Mouse (Mus musculus) cerebellum, adult 8-10 months (tissue): ENCODE measurements around the gene Minpp1.
"Not testable (repeated sequence)": the region's sequence is repeated elsewhere in the genome, so short reads cannot be mapped to it uniquely, and the experiment has no call there.

Source experiments
- DNase-seq: peaks from one replicate; pipeline ENCODE4 v3.0.0; 2022

The Minpp1 gene

DNA sequence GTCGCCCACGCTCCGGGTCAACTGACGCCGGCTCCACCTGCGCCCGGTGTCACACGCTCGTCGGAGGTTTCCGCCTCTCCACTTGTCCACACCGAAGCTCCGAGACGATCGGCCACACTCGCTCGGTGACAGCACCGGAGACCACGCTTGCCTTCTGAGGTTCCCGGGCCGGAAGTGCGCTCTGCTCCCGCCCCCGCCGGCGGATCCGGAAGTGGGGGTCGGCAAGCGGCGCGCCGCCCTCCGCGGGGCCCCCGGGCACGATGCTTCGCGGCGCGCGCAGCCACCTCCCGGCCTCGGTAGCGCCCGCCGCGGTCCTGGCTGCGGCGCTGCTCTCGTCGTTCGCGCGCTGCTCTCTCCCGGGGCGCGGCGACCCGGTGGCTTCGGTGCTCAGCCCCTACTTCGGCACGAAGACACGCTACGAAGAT, at the start of gene Minpp1:
Gene Minpp1, plus strand, starts transcription at position 89 of the 425 bp plus-strand sequence.
- peak; percentile 80 for DNase-seq

DNA sequence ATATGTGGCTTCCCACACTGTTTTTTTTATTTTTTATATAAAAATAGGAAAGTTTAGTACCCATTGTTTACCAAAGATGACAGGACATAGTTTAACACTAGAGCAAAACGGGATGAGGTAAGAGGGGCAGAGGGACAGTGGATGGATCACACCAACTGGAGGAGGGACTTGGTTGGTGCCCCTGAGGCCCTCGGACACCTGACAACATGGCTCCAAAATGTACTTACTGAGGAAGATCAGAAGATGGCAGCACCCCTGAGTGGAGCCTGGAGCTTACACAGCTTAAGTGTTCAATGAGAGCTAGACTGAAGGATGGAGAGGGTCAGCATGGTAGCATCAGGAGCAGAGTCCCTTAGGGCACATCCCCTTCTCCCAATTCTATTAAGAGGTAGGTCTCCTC, 46.2 kb upstream of the Minpp1 start:
- no peak for DNase-seq

DNA sequence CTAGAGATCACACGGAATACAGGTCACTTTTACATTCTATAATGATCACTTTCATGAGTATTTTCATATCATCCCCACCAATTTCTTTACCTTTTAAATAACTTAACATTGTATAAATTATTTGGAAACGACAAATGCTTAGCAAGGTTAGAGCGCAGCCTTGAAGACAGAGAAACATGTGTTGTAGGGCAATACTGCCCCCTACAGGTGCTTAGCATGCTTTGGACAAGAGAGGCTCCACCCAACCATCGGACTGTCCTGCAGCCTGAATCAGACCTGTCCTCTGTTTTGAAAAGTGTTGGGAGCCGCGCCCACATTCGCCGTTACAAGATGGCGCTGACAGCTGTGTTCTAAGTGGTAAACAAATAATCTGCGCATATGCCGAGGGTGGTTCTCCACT, 44.0 kb upstream of the Minpp1 start:
- peak; percentile 23 for DNase-seq

DNA sequence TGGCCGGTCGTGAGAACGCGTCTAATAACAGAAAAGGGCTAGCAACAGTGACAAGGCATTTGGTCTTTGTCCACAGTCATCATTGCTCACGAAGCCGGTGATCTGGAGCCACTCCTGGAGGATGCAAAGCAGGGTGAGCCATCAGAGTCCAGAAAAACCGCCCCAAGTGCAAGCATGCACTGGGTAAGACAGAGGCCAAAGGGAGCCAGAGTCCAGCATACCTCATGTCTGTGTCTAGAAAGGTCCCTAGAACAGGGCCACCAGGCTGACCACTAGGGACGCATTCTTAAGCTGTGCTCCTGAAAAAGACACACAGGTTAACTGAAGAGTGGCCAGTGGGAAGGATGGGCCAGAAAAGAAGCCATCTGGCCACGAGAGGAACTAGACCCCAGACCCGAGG, 36.6 kb upstream of the Minpp1 start:
- no peak for DNase-seq

DNA sequence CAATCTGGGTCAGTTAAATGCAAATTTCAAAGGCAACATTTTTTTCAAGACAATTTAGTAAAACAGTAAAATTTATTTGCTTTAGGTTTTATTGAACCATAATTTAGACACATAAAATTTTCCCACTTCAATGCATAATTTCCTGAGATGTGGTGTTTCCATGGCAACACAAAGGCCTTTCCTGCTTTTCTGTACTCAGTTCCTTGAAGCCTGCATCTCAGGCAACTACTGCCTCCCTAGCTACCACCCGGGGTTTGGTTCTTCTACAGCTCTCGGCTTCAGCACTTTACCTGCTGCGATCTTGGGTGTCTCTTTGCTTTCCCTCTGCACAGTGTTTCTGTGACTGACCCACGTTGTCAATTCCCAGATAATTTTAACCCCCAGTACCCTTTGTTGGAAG, 33.3 kb upstream of the Minpp1 start:
- no peak for DNase-seq

DNA sequence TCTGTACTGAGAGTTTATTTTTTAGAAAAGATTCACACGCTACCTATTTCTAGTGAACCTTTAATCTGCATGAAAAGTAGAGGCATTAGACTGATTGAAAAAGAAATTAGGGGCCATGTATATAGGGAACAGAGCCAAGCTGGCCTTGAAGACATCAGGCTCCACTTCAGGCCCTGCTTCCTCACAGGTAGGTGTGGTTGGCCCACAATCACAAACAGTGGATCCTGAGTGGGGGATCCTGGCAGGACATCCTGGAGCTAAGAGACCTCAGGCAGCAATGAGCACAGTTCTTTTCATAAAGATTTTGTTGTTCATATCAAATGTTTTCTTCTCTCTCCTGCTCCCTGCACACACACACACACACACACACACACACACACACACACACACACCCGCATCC, 28.8 kb upstream of the Minpp1 start:
- DNase-seq, result no peak

DNA sequence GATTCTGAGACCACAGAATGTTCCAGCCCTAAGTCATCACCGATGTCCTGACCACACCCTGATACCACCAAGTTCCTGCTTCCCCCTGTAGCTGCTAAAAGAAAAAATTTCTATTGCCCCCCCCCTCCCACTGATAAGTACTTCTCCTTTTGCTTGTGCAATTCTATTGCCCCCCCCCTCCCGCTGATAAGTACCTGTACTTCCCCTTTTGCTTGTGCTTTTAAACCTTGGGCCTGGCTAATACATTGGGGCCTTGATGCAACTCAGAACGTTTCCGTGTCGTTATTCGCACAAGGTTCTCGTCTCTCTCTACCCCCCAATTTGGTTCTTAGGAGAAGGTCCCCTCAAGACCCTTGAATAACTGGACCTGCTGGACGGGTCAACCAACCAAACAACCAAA, 27.9 kb upstream of the Minpp1 start:
- DNase-seq, result not testable (repeated sequence)

DNA sequence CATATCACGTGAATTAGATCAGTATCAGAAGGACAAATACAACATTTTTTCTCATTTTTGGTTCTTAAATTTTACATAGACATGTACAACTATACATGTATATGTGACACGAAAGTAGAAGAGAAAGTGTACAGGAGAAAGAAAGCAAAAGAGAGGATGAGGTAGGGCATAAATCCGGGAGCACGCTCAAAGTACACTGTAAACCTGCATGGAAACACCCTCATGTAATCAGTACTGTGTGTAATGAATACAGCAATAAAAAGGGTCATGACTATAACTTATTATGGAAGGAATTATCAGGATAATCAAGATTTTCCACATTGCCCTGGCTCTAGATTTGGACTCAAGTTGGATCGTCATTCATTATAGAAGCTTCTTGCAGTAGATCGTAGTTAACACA, 22.5 kb upstream of the Minpp1 start:
- DNase-seq, result no peak

DNA sequence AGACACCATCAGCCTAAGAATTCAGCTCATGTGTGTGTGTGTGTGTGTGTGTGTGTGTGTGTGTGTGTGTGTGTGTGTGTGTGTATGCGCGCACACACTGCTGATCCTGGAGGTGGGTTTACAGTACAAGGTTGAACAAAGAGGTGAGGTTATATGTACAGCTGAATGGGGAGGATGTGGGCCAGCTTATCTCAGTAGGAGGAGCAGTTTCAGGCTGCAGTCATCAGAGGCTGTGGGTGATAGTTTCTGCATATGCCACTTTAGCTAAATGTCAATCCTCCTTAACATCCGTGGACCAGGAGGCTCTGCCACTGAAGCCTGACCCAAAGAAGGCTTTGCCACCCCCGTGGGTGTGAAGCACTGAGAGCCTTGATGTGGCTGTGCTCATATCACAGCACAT, 20.3 kb upstream of the Minpp1 start:
- DNase-seq, result no peak

DNA sequence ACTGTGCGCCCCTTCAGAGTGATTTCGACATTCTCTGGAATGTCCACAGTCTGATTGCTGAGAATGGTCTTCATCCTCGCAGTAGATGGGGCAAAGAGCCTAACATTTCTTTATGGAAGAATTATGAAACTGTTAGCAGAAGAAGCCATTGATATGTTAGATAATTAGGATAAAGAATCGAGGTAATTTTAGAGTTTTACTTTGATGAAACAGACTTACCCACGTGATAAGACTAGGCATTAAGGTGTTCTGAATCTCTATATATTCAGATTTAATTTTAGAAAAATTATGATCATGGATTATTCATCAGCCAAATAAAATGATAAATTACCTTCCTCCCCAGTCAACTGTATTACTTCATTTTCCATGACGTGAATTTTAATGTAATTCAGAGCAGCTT, 19.1 kb upstream of the Minpp1 start, which contains the start of gene Rpl9-ps6:
Gene Rpl9-ps6, minus strand, starts transcription at position 101 of the 400 bp plus-strand sequence.
- no peak for DNase-seq

DNA sequence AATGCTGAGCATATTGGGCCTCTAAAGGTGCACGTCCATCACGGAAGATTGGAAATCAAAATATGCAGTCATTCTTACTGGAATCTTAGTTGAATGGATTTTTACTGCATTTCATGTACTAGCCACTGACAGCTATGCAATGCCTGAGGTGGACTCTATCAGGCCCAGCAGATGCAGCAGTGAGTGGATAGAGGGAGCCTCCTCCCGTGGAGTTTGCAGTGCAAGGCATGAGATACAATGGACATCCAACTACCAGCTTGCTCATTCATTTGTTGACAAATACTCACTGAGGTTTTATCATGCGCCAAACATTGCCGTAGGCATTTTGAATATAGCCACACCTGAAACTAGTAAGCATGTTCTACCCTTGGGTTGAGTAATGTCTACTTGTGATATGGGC, 18.2 kb upstream of the Minpp1 start:
- no peak for DNase-seq

DNA sequence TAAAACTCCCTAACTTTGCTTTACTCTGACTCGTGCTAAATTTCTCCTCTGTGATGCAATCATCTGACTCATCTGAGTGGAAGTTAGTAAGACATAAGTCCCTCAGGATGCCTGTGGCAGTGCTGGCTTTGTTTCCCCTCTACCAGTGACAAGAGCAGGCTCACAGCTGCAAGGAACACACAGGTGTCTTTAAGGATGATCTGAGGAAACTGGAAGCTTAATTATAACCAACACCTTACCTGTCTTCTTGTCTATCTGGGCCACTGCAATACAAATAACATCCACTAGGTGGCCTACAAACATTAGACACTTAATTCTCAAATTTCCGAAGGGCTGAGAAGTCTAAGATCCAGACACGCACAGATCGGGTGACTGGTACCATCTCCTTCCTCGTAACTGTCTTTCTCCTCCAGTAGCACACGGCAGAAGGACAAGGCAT, 15.5 kb upstream of the Minpp1 start:
- DNase-seq, result peak; percentile 56

DNA sequence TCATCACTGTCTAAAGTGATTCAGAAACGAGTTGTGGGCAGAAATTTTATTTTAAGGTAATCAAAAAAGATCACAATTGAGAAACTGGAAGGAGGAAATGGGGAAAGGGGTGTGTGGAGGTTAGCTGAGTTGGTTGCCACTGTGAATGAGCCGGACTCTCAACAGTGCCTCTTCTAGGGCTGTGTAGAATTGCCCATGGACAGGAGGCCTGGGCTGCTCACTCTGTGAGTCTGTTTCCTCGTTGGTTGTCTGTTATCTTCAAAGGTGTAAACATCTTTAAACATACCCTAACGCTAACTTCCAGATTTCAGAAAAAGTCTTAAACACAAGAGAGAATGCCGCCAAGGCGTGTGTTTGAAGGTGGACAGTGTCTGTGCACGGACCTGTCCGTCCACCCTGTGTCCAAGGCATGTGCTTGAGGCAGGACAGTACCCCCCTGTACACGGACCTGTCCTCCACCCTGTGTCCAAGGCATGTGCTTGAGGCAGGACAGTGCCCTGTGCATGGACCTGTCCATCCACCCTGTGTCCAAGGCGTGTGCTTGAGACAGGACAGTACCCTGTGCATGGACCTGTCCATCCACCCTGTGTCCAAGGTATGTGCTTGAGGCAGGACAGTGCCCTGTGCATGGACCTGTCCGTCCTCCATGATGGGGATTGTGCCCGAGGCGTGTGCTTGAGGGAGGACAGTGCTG, 14.9 kb upstream of the Minpp1 start:
- no peak for DNase-seq

DNA sequence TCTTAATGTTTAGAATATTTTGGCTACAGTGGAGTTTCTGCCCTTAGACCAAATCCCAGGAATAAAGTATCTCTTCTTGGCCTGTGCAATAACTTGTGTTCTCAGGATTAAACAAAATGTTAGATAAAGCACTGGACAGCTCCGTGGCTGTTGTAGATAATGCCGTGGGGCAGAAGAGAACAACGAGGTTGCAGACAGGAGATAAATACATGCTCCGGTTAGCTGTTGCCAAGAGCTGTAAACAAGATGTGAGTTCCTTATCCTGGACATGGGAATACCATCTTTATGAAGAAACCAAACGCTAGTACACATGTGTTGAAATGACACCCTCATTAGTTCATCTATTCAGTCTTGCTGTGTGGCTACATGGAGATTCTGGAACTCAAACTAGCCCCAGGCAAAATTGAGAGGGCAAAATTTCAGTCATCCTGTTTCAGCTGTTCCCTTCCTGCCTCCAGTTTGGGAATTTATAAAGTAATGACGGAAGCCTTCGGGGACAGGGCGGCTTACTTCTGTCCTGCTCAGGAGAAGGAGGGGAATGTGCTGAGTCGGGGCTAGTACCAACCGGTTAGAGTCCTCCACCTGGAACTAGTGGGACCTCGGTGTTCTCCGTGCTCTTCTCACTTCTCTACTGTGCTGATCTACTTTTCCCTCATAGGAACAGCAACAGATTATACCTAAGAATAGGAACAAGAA, 9.4 kb upstream of the Minpp1 start:
- DNase-seq, result no peak

DNA sequence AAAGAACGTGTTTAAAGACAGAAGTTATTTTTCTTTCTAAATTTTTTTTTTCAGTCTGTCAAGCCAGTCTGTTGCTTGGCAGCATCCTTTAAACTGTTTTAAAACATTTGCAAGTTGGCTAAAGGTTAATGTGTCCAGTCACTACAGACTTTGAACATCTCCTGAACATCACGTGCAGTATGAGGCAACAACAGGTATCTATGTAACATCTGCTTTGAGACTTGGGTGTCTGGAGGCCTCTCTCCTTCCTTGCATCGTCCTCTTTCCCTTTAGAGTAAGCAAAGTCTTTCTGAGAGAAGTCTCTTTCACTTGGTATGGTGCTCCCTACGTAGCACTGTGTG, 8.9 kb upstream of the Minpp1 start:
- no peak for DNase-seq

DNA sequence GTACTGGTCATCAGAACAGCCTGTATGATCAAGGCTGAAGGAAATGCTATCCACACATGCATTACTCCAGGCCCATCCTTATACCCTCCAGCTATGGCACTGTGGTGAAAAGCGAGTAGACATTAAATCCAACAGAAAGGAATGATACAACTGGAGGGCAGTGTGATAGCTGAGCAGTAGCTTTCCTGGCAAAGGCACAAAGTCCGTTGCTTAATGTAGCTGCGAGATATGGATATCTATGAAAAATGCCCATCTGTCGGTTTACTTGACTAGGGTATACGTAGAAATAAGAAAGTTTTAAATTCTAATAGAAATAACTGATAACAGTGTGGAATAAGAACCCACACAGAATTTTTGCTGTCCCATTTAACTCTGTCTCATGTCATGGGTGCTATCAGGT, 5.3 kb upstream of the Minpp1 start:
- DNase-seq, result no peak

DNA sequence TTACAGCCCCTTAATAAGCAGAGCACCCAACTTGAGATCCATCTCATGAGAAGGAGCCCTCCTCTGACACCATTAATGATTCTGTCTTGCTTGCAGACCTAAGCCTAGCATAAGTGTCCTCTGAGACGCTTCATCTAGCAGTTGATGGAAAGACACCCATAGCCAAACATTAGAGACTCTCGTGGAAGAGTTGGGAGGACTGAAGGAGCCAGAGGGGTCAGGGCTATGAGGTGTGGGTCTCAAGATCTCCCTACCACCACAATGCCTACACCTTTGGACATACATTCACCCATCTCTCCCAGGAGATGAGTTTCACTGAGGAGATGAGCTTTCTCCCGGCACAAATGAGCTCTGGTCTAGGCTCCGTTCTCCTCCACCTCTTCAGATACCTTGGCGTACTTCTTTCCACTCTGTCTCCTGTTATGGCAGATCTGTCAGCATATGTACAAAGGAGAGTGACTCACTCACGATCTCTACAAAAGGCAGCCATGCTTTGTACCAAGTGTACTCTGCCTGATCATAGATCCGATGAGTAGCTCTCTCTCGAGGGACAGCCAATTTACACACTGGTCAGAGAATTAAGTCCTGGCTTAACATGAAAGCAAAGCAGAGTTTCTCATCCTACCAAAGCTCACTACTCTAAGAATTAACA, 4.7 kb upstream of the Minpp1 start:
- no peak for DNase-seq

DNA sequence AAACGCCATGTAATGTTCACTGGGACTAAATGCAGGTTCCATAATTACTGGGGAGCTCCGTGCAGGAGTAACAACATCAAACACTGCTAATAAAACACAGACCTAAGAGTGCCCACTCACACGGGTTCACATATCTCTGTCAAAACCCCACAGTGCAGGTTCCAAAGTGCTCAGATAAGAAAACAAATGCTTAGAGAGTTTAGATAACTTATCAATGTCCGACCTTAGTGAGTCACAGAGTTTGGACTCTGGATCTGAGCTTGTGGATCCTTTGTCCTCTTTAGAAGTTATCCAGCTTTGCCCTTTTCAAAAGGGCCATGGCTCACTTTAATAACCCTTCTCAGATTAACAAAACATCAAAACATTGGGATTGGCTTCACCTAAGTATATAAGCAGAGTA, 4.1 kb upstream of the Minpp1 start:
- no peak for DNase-seq

DNA sequence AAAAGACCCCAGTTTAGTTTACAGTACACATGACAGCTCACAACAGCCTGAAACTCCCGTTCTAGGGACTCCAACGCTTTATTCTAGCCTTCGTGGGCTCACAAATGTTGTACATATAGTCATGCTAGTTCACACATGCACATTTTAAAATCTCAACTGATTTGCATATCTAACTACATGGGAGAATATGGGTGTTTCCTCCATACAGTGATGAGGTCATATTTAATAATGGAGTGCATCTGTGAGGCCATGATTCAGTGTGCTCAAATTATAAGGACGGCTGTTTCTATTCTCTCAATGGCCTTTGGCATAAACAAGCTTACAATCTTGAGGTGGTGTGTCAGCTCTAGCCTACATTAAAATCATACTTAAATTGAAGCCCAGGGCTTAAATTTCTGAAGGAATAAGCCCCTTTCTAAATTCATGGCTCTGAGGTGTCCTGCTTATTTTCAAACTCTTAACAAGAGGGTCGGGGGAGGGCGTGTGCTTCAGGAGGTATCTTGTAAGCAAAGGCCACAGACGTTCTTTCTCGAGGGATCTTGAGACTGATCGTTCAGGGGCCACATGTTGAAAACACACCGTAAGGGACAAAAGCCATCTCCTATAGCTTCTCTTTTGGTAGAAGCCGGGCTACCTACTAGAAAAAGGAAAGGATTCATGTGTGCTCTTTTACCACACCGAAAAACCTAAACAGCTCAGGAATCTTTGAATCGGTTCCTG, 468 bp upstream of the Minpp1 start:
- DNase-seq, result no peak

DNA sequence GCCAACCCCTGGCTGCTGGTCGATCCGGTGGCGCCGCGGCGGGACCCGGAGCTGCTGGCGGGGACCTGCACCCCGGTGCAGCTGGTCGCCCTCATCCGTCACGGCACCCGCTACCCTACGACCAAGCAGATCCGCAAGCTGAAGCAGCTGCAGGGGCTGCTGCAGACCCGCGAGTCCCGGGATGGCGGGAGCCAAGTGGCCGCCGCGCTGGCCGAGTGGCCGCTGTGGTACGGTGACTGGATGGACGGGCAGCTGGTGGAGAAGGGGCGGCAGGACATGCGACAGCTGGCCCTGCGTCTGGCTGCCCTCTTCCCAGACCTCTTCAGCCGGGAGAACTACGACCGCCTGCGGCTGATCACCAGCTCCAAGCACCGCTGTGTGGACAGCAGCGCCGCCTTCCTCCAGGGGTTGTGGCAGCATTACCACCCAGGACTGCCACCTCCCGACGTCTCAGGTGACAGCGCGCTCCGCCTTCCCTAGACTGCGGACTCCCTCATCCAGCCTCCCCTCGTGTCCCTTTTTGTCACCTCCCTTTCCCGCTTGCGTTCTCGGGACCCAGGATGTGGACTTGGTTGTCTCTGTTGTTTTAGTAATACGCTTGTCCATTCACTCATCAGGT, 646 bp downstream of the Minpp1 start:
- peak; percentile 44 for DNase-seq

DNA sequence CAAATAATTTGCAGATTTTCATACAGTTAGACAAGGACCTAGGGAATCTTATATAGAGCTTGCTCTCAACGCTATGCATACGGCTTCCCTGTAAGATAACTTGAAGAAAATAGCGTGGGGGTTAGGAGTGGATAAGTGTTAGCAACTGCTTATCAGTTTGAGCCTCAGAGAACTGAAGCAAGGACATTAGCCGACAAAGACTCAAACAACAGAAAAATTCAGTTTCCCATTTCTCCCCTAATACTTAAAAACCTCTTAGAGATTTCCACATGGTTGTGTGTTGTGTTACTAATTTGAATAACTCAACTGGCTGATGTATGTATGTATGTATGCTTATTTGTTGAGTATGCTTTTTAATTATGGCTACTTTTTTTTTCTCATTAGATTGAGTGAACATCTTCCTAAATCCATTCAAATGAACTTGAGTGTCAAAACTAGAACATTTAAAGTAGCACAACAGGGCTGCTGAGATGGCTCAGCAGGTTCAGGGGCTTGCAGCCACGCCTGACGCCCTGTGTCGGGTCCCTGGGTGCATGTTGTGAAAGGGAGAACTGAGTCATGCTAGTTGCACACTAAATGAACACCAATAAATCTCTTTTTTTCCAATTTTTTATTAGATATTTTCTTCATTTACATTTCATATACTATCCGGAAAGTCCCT, 2.2 kb downstream of the Minpp1 start:
- DNase-seq, result no peak

DNA sequence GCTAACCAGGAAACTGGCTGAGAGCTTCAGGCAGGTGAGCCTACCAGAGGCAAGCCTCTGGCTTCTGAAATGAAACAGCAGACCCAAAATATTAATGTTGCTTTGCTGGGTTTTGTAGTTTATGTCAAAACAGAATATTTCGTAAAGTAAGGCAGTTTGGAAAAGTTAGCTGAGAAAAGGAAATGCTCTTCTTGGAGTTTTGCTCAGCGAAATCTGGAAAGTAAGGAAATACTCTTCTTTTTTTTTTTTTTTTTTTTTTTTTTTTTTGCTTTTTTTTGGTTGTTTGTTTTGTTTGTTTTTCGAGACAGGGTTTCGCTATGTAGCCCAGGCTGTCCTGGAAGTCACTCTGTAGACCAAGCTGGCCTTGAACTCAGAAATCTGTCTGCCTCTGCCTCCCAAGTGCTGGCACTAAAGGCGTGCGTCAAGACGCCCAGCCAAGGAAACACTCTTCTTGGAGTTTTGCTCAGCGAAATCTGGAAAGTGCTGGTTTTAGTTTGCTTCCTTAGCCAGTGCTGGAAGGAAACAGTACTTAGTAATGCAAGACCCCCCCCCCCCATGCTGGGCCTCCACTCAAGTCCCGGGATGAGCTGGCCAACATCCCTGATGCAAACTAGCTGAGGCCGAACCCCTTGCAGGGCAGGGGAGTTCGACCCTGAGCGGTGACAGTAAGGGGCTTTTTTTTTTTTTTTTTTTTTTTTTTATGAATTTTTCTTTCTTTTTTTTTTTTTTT, 3.8 kb downstream of the Minpp1 start:
- DNase-seq, result no peak
